Mouse (Mus musculus): Measurements from ENCODE around the gene Ipo9.

Gene Ipo9

DNA sequence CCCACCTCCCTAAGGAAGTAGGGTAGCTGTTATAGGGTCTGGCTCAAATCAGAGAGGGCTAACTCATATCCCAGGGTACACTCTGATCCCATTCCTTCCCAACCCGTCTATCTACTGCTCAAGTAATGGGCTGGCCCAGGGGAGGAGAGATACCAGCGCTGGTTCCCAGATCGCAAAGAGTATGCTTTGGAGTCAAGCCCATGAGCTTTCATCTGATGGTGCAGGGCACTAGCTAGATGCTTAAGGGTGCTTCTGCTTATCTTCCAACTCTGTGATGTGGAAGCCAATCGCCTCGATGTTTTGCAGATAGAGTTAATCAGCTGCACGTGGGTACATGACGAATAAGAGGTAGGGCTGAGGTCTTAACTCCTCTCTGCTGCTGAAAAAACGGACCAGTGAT lies 62.7 kb downstream of the Ipo9 start:
- no peak for DNase-seq (ENCODE audit: low spot score)

DNA sequence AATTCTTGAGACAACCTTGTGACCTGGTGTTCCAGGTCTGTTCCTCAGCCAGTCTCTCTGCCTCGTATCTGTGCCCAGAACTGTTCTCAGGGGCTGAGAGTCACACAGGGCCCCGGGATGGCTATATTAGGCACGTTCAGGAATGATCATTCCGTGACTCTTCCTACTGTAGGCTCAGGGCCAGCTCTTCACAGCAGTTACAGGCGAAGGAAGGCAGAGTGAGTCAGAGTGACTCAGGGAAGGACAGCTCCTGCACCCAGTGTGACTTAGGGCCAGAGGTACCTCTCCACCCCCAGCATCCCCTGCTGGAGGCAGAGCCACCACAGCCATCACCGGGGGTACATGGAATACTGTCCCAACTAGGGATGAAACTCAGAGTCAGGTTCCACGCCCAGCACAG lies 63.3 kb downstream of the Ipo9 start:
- no peak for DNase-seq (ENCODE audit: low spot score)

DNA sequence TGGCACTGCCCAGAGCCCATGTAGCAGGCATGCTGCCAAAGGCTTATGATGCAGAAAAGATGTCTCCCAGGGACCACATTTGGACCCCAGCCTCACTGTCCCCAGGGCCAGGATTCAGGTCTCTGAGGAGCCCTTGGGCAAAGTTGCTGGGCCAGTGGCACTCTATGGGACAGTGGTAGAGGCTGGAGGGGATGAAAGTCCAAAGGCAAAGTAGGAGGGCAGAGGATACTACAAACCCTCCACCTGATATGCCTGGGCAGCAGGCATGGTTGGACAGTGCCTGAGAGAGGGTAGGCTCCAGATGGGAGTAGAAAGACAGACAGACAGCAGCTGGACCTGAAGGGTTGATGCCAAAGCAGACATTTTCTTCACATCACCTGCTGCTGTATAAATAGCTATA lies 63.9 kb downstream of the Ipo9 start:
- no peak for DNase-seq (ENCODE audit: low spot score)

DNA sequence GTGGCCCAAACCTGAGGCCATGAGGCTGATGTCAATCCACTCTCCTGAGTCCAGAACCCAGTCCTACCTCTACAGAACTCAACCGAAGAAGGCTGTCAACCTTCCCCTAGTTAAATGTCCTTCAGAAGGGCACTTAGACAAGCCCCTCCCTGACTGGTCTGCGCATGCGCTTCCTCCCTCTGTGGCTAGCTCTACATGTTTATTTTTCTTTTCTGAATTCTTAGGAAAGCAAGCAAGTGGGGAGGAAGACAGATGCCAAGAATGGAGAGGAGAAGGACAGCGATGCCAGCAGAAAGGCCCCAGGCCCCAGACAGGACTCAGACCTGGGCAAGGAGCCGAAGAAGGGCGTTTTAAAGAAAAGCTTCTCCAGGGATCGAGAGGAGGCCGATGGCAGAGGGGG lies 66.9 kb downstream of the Ipo9 start:
- DNase-seq (ENCODE audit: low spot score) = no peak

- no peak for DNase-seq (ENCODE audit: low spot score)
Observed at GRCm38 (mm10) chr1:135362115-135362514, 68.2 kb downstream of the Ipo9 start.

DNA sequence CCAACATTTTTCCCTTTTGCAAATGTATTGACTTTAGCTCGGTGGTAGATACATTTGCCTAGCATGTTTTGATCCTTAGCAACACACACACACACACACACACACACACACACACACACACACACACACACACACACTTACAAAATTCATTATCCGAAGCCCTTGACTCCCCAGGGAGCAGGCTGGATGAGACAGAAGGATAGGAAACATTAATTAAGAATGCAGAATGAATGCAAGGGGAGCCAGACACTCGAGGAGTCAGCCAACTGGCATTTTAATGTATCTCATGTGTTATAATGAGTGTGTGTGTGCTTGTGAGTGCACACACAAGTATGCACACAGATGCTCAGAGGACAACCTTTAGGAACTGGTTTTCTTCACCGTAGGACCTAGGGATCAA lies 68.8 kb downstream of the Ipo9 start:
- no peak for DNase-seq (ENCODE audit: low spot score)

GRCm38 (mm10) chr1:135359071-135359470 lies 71.2 kb downstream of the Ipo9 start:
- DNase-seq (ENCODE audit: low spot score) = no peak

DNA sequence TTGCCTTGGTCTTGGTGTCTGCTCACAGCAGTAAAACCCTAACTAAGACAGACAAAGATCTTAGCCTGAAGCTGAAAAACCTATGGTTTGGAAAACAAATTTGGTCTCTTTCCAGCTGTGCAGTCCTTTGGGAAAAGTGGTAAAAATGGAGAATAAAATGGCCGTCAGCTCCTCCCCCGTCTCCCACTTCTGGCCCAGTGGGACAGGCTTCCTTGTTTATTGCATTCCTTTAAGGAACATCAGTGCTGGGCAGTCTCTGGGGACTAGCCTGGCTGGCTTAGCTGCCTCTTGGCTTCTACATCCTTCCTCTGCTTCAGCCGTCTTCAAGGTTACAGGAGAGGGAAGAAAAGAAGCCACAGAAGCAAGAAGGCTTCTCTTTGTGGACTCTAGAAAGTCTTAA lies 78.3 kb downstream of the Ipo9 start:
- DNase-seq (ENCODE audit: low spot score) = no peak

GRCm38 (mm10) chr1:135347498-135348169 lies 82.7 kb downstream of the Ipo9 start:
- no peak for DNase-seq (ENCODE audit: low spot score)

- DNase-seq (ENCODE audit: low spot score) = no peak
Observed at GRCm38 (mm10) chr1:135346891-135347290, 83.4 kb downstream of the Ipo9 start.

- no peak for DNase-seq (ENCODE audit: low spot score)
Observed at GRCm38 (mm10) chr1:135344026-135344425, 86.3 kb downstream of the Ipo9 start.

- no peak for DNase-seq (ENCODE audit: low spot score)
Observed at GRCm38 (mm10) chr1:135341947-135342346, 88.4 kb downstream of the Ipo9 start.
